Mouse (Mus musculus) bone marrow macrophage, adult 2 months (primary cell): ENCODE data around the gene Sept9.

Experiments used
- CTCF ChIP-seq: IDR thresholded peaks from 2 replicates; pipeline ENCODE4 v1.5.1; 2012; ENCODE audit warnings: low read depth, mild to moderate bottlenecking, low read length, moderate library complexity
- POLR2A ChIP-seq: IDR thresholded peaks from 2 replicates; pipeline ENCODE4 v1.6.1; 2012; ENCODE audit warnings: mild to moderate bottlenecking, low read depth, low read length, borderline replicate concordance

GRCm38 (mm10) chr11:117326867-117327600 lies 127.6 kb downstream of the Sept9 start:
- TF ChIP-seq POLR2A, result no peak
- no peak for TF ChIP-seq CTCF
